Mouse (Mus musculus): ENCODE results near the gene Lbx1. TPM values are rescaled to one million over a fixed set of nuclear protein-coding genes. Genes with fewer than 3 reads are reported as not detected.

Lbx1 gene
- polyA plus RNA-seq (2015; fragmentation: Nextera tagmentation; extraction: Ambion mirVana): 20.0 and 23.9 TPM in 2 replicates

DNA sequence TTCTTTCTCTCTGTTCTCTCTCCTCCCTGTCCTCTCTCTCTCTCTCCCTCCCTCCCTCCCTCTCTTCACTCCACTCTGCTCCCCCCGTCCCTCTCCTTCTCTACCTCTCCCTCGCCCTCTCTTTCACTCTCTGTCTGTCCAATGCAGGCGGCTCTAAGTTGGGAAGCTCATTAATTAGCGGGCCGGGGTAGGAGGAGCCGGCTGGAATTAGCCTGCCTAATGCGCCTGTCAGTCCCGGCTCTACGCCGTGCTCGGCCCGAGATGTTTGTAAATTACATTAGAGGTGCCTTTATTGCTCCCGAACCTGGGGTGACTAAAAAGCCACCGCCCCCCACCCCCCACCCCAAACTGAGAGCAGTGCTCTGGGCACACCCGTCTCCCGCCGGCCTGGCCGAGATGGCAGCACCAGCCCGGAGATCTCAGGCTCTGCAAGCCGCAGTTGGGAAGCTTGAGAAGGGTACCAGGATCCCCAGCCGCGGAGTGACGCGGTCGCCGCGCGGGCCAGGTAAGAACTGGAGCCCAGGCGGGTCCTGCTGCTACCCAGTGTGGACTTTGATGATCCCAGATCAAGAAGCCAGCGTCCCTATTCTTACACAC, at the start of gene Lbx1:
Gene Lbx1 (minus strand): TSS at position 47 of the 597 bp plus-strand sequence.

Other genes with a start within 250 kb of the Lbx1 start
- gene Sema4g, start 246.7 kb downstream of the Lbx1 start, polyA plus RNA-seq (2015; fragmentation: Nextera tagmentation; extraction: Ambion mirVana): 13.5 and 19.3 TPM in 2 replicates
- gene Twnk, start 230.1 kb downstream of the Lbx1 start, polyA plus RNA-seq (2015; fragmentation: Nextera tagmentation; extraction: Ambion mirVana): 8.8 TPM in 2 replicates
- gene Mrpl43, start 229.4 kb downstream of the Lbx1 start, polyA plus RNA-seq (2015; fragmentation: Nextera tagmentation; extraction: Ambion mirVana): 101 and 122 TPM in 2 replicates
- gene Lzts2, start 221.4 kb downstream of the Lbx1 start, polyA plus RNA-seq (2015; fragmentation: Nextera tagmentation; extraction: Ambion mirVana): 18.4 and 20.2 TPM in 2 replicates
- gene Pdzd7, start 190.1 kb downstream of the Lbx1 start, polyA plus RNA-seq (2015; fragmentation: Nextera tagmentation; extraction: Ambion mirVana): 2.1 and 2.3 TPM in 2 replicates
- 58.6 and 64.6 TPM in 2 replicates for gene Sfxn3, start 188.3 kb downstream of the Lbx1 start, polyA plus RNA-seq (2015; fragmentation: Nextera tagmentation; extraction: Ambion mirVana)
- 2.4 and 2.5 TPM in 2 replicates for gene Kazald1, start 160.6 kb downstream of the Lbx1 start, polyA plus RNA-seq (2015; fragmentation: Nextera tagmentation; extraction: Ambion mirVana)
- not detected in 2 replicates for gene Tlx1, start 85.1 kb downstream of the Lbx1 start, polyA plus RNA-seq (2015; fragmentation: Nextera tagmentation; extraction: Ambion mirVana)
- gene Btrc, start 127.9 kb upstream of the Lbx1 start, polyA plus RNA-seq (2015; fragmentation: Nextera tagmentation; extraction: Ambion mirVana): 45.8 and 50.3 TPM in 2 replicates